Mouse (Mus musculus) lung, postnatal 0 days (tissue): ENCODE measurements around the gene Ccdc3.

Experiments used
- CTCF ChIP-seq: IDR thresholded peaks from 2 replicates; pipeline ENCODE4 v1.5.1; 2016; ENCODE audit warnings: antibody characterized with exemption, mild to moderate bottlenecking
- EP300 ChIP-seq: IDR thresholded peaks from 2 replicates; pipeline ENCODE4 v1.6.1; 2016; ENCODE audit warnings: antibody characterized with exemption, mild to moderate bottlenecking, control low read depth

DNA sequence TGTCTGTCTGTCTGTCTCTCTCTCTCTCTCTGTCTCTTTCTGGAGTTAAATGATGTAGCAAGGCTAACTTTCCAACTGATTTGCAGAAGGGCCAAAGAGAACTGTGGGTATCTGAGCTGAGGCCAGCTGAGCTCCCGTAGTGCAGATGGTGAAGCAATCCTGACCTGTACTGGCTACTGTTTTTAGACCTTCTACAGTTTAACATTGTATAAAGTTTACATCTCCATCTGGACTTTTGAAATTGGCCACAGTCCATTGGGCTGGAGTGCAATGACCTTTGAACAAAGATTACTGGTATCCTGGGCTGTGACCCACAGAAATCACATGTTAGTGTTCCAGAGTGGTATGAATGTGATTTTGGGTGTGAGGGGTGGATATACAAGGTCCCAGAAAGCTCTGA, 81.6 kb downstream of the Ccdc3 start:
- TF ChIP-seq CTCF, result no peak
- TF ChIP-seq EP300, result no peak
